Mouse (Mus musculus) thymus, postnatal 10 days (tissue): ENCODE results near the gene Hist1h2ae.
"Not testable (repeated sequence)": the region's sequence is repeated elsewhere in the genome, so short reads cannot be mapped to it uniquely, and the experiment has no call there.

Source experiments
- DNase-seq, 2 experiments: peaks; one replicate each; pipeline ENCODE4 v3.0.0; 2021; ENCODE audit warnings: low spot score in 2 of 2

Hist1h2ae gene

GRCm38 (mm10) chr13:23541497-23541896 lies 29.5 kb downstream of the Hist1h2ae start:
- DNase-seq: no peak

- not testable (repeated sequence) for DNase-seq
These were observed 31.2 kb downstream of the Hist1h2ae start for GRCm38 (mm10) chr13:23539821-23540220.

- no peak for DNase-seq
These were observed 32.8 kb downstream of the Hist1h2ae start for GRCm38 (mm10) chr13:23538249-23538648.

GRCm38 (mm10) chr13:23537006-23537710 lies 33.9 kb downstream of the Hist1h2ae start:
- DNase-seq: no peak

GRCm38 (mm10) chr13:23536076-23536822 lies 34.8 kb downstream of the Hist1h2ae start:
- DNase-seq: no peak

DNA sequence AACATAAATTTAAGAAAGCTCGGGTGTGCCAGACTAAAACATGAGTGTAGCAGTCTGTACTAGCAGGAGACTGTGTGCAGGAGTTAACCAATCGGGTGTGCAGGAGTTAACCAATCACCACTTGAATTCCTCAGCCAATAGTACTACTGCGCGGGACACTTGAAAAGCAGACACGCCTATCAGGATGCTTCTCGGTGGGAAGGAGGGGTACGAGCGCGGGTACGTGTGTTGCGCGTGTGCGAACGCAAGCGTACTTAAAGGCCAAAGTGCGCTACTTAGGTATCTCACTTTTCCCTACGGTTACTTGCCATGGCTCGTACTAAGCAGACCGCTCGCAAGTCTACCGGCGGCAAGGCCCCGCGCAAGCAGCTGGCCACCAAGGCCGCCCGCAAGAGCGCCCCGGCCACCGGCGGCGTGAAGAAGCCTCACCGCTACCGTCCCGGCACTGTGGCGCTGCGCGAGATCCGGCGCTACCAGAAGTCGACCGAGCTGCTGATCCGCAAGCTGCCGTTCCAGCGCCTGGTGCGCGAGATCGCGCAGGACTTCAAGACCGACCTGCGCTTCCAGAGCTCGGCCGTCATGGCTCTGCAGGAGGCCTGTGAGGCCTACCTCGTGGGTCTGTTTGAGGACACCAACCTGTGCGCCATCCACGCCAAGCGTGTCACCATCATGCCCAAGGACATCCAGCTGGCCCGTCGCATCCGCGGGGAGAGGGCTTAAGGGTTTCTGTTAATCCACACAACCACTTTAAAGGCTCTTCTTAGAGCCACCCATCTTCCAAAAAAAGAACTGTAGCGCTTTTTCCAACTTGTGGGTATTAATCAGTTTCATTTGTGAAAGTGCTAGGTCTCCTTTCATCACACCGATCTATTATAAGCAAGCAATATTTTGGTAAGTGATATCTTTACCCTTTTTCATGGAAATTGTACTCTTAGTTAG lies 35.6 kb downstream of the Hist1h2ae start, which contains the start of gene Hist1h3g:
TSS of gene Hist1h3g (plus strand) at position 286 of the 939 bp plus-strand sequence.
- peak; percentile 87 to 92 for DNase-seq

DNA sequence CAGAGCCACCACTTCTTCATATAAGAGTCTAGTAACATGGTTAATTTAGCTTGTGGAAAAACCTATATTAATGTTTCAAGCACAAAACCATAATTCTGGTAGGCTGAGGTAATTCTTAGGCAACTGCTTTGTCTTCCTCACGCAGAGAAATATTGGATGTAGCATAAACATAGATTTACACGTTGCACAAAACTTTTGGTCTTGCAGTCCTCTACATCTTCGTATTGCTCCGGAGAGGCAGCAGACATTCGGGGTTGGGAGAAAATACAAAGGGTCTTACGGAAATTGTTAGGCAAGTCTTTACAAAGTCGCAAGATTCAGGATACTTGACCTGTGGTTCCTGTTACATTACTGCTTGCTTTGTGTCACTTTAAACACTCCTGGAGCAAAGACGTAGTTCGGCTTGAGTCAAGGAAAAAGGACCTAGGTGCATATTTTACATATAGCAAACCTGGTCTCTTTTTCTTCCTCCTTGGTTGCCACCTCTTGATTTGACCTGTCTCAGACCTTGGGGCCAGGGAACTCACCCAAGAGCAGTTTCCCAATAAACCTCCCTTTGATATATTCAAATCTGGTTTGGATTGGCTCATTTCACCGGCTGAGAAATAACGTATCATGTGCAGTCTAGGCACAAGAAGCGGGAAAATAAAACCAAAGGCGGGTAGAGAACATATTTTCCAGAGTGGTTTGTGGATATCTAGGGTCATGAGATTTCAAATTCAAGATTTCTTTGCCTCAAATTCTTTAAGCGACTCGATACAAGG lies 36.5 kb downstream of the Hist1h2ae start:
- peak in 1 of 2 experiments; percentile 22 for DNase-seq

DNA sequence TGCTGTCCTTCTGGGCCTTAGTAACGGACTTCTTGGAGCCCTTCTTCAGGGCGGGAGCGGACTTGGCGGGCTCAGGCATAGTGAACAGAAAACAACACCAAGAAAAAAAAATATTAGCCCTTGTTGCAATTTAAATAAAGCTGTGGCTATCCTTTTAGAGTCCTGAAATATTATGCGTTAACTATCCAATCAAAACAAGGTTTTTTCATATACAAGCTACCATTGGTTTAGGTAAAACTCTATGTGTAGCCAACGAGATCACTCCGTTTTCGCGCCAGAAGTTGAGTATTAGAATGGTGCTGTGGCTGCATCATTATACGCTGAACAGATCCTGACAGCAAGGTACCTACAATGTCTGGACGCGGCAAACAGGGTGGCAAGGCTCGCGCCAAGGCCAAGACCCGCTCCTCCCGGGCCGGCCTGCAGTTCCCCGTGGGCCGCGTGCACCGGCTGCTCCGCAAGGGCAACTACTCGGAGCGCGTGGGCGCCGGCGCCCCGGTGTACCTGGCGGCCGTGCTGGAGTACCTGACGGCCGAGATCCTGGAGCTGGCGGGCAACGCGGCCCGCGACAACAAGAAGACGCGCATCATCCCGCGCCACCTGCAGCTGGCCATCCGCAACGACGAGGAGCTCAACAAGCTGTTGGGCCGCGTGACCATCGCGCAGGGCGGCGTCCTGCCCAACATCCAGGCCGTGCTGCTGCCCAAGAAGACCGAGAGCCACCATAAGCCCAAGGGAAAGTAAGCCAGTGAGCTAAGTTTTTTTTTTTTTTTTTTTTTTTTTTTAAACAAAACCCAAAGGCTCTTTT lies 37.3 kb downstream of the Hist1h2ae start, which contains the start of gene Hist1h2af:
TSS of gene Hist1h2af (plus strand) at position 347 of the 808 bp plus-strand sequence.
- DNase-seq: peak; percentile 67 to 68

DNA sequence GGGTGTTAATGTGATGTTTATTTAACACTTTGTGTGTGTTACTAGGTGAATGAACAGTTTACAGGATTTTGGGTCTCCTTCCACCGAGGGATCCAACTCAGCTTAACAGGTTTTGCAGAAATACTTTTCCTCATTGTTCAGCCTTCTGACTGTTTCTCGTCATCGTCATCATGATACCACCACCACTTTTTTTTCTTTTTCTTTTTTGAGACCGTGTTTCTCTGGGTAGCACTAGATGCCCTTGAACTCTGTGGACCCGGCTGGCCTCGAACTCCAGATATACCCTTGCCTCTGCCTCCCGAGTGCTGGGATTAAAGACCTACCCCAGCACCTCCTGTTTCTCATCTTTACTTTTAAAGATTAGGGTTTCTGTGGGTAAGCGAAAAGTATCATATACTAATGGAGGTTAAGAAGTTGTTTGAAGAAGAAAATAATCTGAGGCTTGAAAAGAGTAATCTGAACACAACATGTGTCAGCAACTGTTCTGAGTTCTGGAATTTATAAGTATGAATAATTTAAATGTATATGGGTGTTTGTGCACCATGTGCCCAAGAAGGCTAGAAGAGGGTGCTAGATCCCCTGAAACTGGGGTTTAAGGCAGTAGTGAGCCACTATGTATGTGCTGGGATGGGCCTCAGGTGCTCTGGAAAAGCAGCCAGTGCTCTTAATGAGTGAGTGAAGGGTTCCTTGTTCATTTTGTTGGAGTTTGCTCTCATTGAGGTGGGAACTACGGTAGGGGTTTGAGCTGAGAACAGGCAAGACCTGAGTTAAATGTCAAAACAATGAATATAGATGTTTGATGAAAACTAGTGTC lies 38.6 kb downstream of the Hist1h2ae start:
- DNase-seq: no peak

- DNase-seq: peak; percentile 98 to 99
These were observed 39.8 kb downstream of the Hist1h2ae start, which contains the start of gene Hist1h4h for GRCm38 (mm10) chr13:23530901-23531875. Hist1h4h (plus strand) TSS chr13:23531050.

GRCm38 (mm10) chr13:23530181-23530900 lies 40.7 kb downstream of the Hist1h2ae start:
- DNase-seq: peak; percentile 43 to 75

- DNase-seq: no peak
These were observed 41.4 kb downstream of the Hist1h2ae start for GRCm38 (mm10) chr13:23529480-23530165.

GRCm38 (mm10) chr13:23529005-23529404 lies 42.0 kb downstream of the Hist1h2ae start:
- DNase-seq: no peak

DNA sequence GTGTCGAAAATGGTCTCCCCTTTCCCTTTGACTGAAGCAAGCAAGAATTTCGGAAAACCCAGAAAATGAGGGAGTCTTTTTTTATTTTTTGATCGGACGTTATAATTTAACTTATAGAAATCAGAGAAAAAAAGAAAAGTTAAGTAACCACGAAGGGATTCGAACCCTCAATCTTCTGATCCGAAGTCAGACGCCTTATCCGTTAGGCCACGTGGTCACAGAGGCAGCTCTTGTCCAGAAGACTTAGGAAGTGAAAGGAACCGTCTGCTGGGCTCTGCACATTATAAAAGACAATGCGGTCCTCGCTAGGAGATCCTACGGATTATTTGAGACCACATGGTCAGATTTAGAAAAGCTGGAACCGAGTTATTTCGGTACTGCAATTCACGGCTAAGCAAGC lies 44.7 kb downstream of the Hist1h2ae start:
- DNase-seq: peak; percentile 80 to 95

GRCm38 (mm10) chr13:23525901-23526300 lies 45.1 kb downstream of the Hist1h2ae start:
- DNase-seq: no peak

DNA sequence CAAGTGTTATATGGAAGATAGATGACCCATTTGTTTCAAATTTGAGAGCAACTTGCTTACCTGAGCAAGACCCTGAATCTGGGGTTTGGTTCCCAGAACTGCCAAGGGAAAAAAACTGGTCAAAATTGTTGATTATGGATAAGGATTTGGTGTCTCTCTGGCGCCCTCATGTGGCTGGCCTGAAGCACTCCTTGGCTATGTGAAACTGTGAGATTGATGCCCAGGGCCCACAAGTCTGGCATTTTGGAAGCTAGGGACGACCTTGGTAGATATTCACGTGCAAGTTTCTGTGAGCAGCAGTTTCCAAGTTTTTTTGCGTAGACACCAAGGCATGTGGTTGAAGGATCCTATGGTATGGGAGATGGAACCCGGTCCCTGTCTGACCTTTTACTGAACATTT lies 46.4 kb downstream of the Hist1h2ae start:
- DNase-seq: peak; percentile 41 to 79

DNA sequence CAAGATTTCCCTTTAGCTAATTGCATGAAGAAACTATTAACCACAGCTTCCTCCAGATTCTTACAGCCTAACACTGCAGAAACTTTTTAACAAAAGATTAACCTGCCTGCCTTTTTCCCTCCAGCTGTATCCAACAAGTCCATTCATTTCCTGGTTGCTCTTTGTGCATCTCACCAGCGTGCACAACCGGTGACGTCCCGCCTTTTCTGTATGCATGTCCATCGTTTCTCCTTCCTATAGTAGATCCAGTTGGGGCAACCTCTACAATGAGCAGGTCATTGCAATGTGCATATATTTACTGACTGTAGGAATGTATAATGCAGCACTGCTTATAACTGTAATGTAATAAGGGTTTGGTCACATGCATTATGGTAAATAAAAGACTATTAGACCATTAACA lies 47.0 kb downstream of the Hist1h2ae start:
- no peak for DNase-seq
